Mouse (Mus musculus) neural tube, embryonic 11.5 days (tissue): ENCODE results near the gene Fastkd3. TPM values are rescaled to one million over a fixed set of nuclear protein-coding genes. Genes with fewer than 3 reads are reported as not detected.
A peak's percentile ranks its signal among the peaks of the same experiment; 100 is the strongest.

Source experiments
- ATAC-seq: fragments of 200-750 bp; cut with Nextera tagmentation; 2 replicates; pipeline ENCODE4 v1.8.0; 2017; ENCODE audit warnings: moderate number of reproducible peaks, mild to moderate bottlenecking, moderate TSS enrichment, moderate library complexity; ENCODE audit not compliant: insufficient read depth, low FRiP score, low TSS enrichment
- DNase-seq: peaks from one replicate; pipeline ENCODE4 v3.0.0-alpha.2; 2015; ENCODE audit warnings: low spot score
- H3K27ac ChIP-seq: fragments of 300-500 bp; sonication (generic); 2 replicates; pipeline ENCODE4 v1.5.1; 2014; ENCODE audit warnings: low read depth, mild to moderate bottlenecking, low read length
- H3K27me3 ChIP-seq: fragments of 300-500 bp; sonication (generic); 2 replicates; pipeline ENCODE4 v1.6.1; 2014; ENCODE audit warnings: mild to moderate bottlenecking, low read length, mixed read lengths; ENCODE audit not compliant: control insufficient read depth, insufficient read depth
- H3K36me3 ChIP-seq: fragments of 300-500 bp; sonication (generic); 2 replicates; pipeline ENCODE4 v1.6.1; 2014; ENCODE audit warnings: mild to moderate bottlenecking, low read length, moderate library complexity, mixed read lengths; ENCODE audit not compliant: control insufficient read depth, insufficient read depth
- H3K4me1 ChIP-seq: fragments of 300-500 bp; sonication (generic); 2 replicates; pipeline ENCODE4 v1.6.1; 2014; ENCODE audit warnings: low read length, mixed read lengths; ENCODE audit not compliant: control insufficient read depth, insufficient read depth
- H3K4me2 ChIP-seq: fragments of 300-500 bp; sonication (generic); 2 replicates; pipeline ENCODE4 v1.6.1; 2014; ENCODE audit warnings: low read depth, mild to moderate bottlenecking, moderate library complexity
- H3K4me3 ChIP-seq: fragments of 300-500 bp; sonication (generic); 2 replicates; pipeline ENCODE4 v1.5.1; 2014; ENCODE audit warnings: low read depth, low read length
- H3K9ac ChIP-seq: fragments of 300-500 bp; sonication (generic); 2 replicates; pipeline ENCODE4 v1.6.1; 2014; ENCODE audit warnings: mild to moderate bottlenecking, low read length
- H3K9me3 ChIP-seq: fragments of 300-500 bp; sonication (generic); 2 replicates; pipeline ENCODE4 v1.6.1; 2016; ENCODE audit warnings: low read length; ENCODE audit not compliant: control insufficient read depth
- WGBS: fragments of 180-500 bp; shearing (Covaris S2); extraction: QIAGEN DNeasy Blood & Tissue Kit; methylation state at CpG from one replicate; pipeline ENCODE4 v1.1.7; 2014; 5-methylcytosine and 5-hydroxymethylcytosine counted together
- polyA plus RNA-seq: library from polyadenylated mRNA; unstranded; fragments of >200 nt; fragmentation: Nextera tagmentation; extraction: Ambion mirVana; gene quantifications from 2 replicates; pipeline ENCODE4 v1.2.1, GENCODE M21; 2014

Fastkd3 gene
- polyA plus RNA-seq, 1 experiment from 2014 or later, result 37.3 TPM

DNA sequence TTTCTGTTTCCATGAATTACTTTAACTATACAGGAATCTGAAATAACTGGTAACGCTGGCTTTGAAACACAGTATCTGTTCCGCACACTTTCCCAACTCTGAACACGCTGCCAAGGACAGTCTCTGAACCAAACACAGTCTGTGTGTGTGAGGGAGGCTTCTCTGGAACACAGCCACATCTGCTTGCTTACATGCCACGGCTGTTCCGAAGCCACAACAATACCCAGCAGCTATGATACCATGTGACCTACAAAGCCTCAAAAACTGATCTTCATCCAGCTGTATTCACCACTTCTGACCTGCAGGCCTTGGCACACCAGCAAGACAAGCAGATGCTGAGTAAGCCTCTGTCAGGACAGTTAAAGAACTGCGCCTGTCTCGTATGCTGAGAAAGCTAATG lies 4.1 kb upstream of the Fastkd3 start:
- Histone ChIP-seq H3K36me3 (no peaks in the 10 kb centered on the region; the same call in 1 of the 2 replicates), H3K4me2 (no peak overlapping the region), H3K9ac (no peak overlapping the region), H3K27me3 (no peaks in the 10 kb centered on the region), H3K4me1 (0 out of 2 replicates have a peak, but pooled peaks cover 2% of the 10 kb centered on the region), H3K4me3 (no peak overlapping the region), H3K9me3 (no peaks in the 10 kb centered on the region), H3K27ac (no peak overlapping the region)
- DNase-seq (no peak), ATAC-seq (no peak)
- 93% methylated on average over 7 of the region's 7 CpGs for WGBS

DNA sequence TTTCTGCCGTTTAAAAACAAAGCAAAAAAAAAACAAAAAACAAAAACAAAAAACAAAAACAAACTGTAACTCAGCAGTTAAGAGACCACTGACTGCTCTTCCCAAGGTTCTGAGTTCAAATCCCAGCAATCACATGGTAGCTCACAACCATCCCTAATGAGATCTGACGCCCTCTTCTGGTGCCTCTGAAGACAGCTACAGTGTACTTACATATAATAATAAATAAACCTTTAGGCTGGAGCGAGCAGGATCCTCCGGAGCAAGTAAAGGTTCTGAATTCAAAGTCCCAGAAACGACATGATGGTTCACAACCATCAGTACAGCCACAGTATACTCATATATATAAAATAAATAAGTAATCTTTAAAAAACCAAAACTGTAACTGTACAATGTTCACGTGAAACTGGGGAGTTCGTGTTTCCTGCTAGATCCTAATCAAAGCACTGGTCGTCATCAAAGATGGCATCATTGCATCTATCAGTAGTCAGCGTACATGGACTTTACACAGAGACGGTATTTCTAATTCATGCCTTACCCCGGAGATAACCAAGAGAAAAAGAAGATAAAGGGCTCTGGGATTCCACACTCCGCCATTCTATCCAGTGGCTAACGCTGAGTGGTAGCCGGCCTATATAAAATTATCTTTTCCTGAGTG lies 821 bp upstream of the Fastkd3 start:
- H3K9me3 ChIP-seq, result no peaks in the 10 kb centered on the region
- peak overlapping the region; percentile 68 for H3K9ac ChIP-seq
- peak overlapping the region; percentile 72 for H3K4me3 ChIP-seq
- ATAC-seq (no peak; the same call in 1 of the 2 replicates), DNase-seq (no peak)
- H3K4me2 ChIP-seq, result peak overlapping the region; percentile 52
- 33% methylated on average over 14 of the region's 14 CpGs for WGBS
- H3K27me3 ChIP-seq, result no peaks in the 10 kb centered on the region
- peaks cover 8% of the 10 kb centered on the region; the same call in 1 of the 2 replicates for H3K36me3 ChIP-seq
- 0 out of 2 replicates have a peak, but pooled peaks cover 2% of the 10 kb centered on the region for H3K4me1 ChIP-seq
- no peak overlapping the region for H3K27ac ChIP-seq

DNA sequence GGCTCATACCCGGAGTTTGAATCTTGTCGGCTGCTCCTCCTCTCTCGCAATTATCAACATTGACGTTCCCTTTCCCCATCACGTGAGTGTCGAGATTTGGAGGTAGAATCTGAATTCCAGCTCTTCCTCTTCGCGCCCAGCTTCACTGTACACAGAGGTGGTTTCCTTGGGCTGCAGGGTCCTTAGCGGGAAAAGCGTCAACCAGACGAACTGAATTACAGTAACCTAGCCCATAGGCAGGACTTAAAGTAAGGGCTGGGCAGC lies 415 bp downstream of the Fastkd3 start:
- Histone ChIP-seq H3K27me3 (no peaks in the 10 kb centered on the region), H3K36me3 (peaks cover 8% of the 10 kb centered on the region; the same call in 1 of the 2 replicates), H3K4me2 (peak overlapping the region; percentile 52), H3K9ac (peak overlapping the region; percentile 68), H3K27ac (0 out of 2 replicates have a peak overlapping the region, but pooled peaks have one; percentile 21), H3K4me3 (peak overlapping the region; percentile 72), H3K4me1 (0 out of 2 replicates have a peak, but pooled peaks cover 2% of the 10 kb centered on the region), H3K9me3 (no peaks in the 10 kb centered on the region)
- DNase-seq, result peak; percentile 24
- peak; percentile 16 for ATAC-seq
- WGBS, result under 1% methylated on average over 11 of the region's 11 CpGs

DNA sequence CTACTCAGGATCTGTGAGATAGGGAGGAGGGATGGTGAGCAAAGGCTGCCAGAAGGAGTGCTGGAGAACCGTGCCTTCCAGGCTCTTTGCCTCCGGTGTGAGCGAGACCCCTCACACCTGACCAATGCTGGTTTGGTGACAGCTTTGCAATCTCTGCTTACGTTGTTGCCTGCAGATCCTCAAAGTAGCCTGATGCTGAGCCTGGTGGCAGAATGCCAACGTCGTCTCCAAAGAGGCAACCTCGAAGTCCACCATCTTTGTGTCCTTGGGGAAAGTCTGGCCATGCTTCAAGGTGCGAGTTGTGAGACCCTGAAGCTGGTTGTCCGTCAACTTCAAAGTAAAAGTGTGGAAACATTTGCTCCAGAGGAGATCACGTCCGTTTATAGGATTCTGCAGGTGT lies 1.9 kb downstream of the Fastkd3 start:
- H3K9me3 ChIP-seq, result no peaks in the 10 kb centered on the region
- H3K9ac ChIP-seq, result no peak overlapping the region
- no peak overlapping the region for H3K4me3 ChIP-seq
- no peak for DNase-seq
- ATAC-seq, result no peak
- no peak overlapping the region for H3K4me2 ChIP-seq
- H3K27ac ChIP-seq, result no peak overlapping the region
- peaks cover 16% of the 10 kb centered on the region; the same call in 1 of the 2 replicates for H3K36me3 ChIP-seq
- no peaks in the 10 kb centered on the region for H3K27me3 ChIP-seq
- 0 out of 2 replicates have a peak, but pooled peaks cover 2% of the 10 kb centered on the region for H3K4me1 ChIP-seq
- 92% methylated on average over 11 of the region's 11 CpGs for WGBS

DNA sequence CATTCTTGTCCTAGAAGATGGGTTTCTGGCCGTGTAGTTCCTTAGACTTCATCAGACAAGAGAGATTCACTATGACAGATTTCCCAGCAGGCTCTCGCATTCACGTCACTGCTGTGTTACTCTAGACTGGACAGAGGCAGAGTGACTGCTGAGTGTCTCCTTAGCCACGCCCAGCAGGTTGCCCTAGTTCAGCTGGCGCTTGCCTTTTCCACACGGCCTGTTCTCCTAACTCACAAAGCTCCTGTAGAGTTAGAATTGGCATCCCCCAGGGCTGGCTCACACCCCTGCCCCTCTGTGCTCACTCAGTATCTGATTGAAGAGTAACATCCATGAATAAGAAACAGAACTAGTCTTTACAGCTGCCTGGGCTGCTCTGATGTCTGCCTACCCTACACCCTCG lies 3.4 kb downstream of the Fastkd3 start:
- Histone ChIP-seq H3K4me3 (no peak overlapping the region), H3K36me3 (peaks cover 20% of the 10 kb centered on the region; the same call in 1 of the 2 replicates)
- no peak for ATAC-seq

DNA sequence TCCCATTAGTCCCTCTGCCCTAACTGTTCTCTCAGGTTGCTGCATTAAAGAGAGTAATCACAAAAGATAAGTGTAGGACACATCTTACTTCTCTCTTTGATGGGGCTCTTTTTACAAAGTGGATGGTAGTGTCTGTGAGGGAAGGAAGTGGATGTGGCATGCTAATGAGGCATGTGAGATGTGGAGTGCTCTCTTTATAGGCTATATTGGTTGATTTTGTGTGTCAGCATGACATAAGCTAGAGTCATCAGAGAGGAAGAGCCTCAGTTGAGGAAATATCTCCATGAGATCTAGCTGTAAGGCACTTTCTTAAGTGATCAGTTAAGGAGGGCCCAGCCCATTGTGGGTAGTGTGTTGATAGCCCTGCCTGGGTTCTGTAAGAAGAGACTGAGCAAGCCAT lies 6.3 kb downstream of the Fastkd3 start:
- H3K9ac ChIP-seq, result no peak overlapping the region
- H3K36me3 ChIP-seq, result peaks cover 32% of the 10 kb centered on the region
- ATAC-seq (no peak), DNase-seq (no peak)
- H3K4me1 ChIP-seq, result no peaks in the 10 kb centered on the region
- no peaks in the 10 kb centered on the region for H3K27me3 ChIP-seq
- no peak overlapping the region for H3K27ac ChIP-seq
- no peak overlapping the region for H3K4me3 ChIP-seq
- no peaks in the 10 kb centered on the region for H3K9me3 ChIP-seq
- no peak overlapping the region for H3K4me2 ChIP-seq

More for the DNA sequence above, 3.4 kb downstream of the Fastkd3 start:
- H3K4me2 ChIP-seq, result no peak overlapping the region
- H3K9me3 ChIP-seq, result no peaks in the 10 kb centered on the region
- 0 out of 2 replicates have a peak, but pooled peaks cover 2% of the 10 kb centered on the region for H3K4me1 ChIP-seq
- 89% methylated on average over 7 of the region's 7 CpGs for WGBS
- no peak overlapping the region for H3K9ac ChIP-seq
- no peak overlapping the region for H3K27ac ChIP-seq
- DNase-seq, result no peak
- no peaks in the 10 kb centered on the region for H3K27me3 ChIP-seq

DNA sequence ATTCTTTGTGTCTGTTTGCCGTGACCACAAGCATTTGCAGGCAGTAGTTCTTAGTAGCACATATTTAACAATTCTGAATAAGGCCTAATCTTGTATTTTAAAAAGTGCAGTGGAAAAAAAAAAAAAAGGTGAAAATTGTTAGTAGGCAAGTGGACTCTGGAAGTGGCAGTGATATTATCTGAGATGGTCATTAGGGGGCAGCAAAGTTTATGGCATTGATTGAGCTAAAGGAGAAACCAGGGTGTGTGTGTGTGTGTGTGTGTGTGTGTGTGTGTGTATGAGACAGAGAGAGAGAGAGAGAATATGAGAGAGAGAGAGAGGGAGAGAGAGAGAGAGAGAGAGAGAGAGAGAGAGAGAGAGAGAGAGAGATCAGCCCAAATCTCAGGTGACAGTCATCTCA lies 11.8 kb downstream of the Fastkd3 start:
- DNase-seq, result no peak
- ATAC-seq, result no peak
- H3K9ac ChIP-seq, result no peak overlapping the region
- H3K9me3 ChIP-seq, result no peaks in the 10 kb centered on the region
- H3K4me2 ChIP-seq, result no peak overlapping the region
- peaks cover 17% of the 10 kb centered on the region for H3K36me3 ChIP-seq
- H3K4me3 ChIP-seq, result no peak overlapping the region
- no peak overlapping the region for H3K27ac ChIP-seq
- WGBS, result 78% methylated on average over 1 of the region's 1 CpGs
- H3K27me3 ChIP-seq, result no peaks in the 10 kb centered on the region
- no peaks in the 10 kb centered on the region for H3K4me1 ChIP-seq

DNA sequence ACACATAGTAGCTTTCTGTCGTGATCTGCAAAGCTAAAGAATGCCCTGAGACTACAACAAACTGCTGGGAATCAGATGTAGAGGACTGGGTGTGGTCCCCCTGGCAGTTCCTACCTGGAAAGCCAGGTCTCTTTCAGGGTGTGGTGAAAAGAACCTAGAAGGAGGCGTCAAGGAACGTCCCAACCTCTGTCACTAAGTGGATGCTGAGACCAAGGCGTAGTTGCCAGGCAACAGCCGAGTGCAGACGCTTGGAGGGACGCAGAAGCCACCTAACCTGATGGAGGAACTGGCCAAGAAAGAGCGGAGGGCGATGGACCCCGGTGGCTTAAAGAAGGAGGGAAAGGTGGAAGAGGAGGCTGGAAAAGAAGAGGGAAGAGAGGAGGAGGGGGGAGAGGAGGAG lies 15.2 kb downstream of the Fastkd3 start, which contains the start of gene 1700001L19Rik:
1700001L19Rik (plus strand) TSS at position 223 of the 400 bp plus-strand sequence.
- Histone ChIP-seq H3K27ac (no peak within 1 kb of the TSS), H3K9me3 (no peaks in the 10 kb centered on the region), H3K4me1 (no peaks in the 10 kb centered on the region), H3K36me3 (peaks cover 4% of the 10 kb centered on the region), H3K4me2 (peak within 1 kb of the TSS; percentile 35; the same call in 1 of the 2 replicates), H3K27me3 (no peaks in the 10 kb centered on the region), H3K9ac (no peak within 1 kb of the TSS), H3K4me3 (no peak within 1 kb of the TSS; the same call in 1 of the 2 replicates)
- DNase-seq (no peak), ATAC-seq (no peak)
- WGBS, result 11% methylated on average over 10 of the region's 10 CpGs

DNA sequence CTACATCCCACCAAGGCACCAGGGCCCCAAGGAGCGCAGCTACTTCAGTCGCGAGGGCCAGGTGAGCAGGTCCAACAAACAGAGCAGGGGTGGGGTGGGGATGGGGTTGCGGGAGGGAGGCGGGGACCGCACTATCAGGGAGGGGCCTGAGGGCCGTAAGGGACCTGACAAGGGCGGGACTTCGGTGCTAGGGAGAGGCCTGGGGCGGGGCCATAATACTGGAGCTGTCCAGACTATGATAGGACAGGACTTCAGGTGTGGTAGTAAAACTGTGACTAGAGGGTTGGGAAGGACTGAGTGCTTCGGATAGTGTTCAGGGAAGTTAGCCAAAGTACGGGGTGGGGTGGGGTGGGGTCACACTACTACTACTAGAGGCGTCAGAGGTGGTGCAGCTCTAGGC lies 15.6 kb downstream of the Fastkd3 start:
- H3K9ac ChIP-seq, result no peak overlapping the region
- H3K9me3 ChIP-seq, result no peaks in the 10 kb centered on the region

More for the DNA sequence above, 15.6 kb downstream of the Fastkd3 start:
- Histone ChIP-seq H3K27me3 (no peaks in the 10 kb centered on the region), H3K27ac (no peak overlapping the region), H3K4me1 (no peaks in the 10 kb centered on the region), H3K4me3 (no peak overlapping the region), H3K4me2 (peak overlapping the region; percentile 35; the same call in 1 of the 2 replicates), H3K36me3 (peaks cover under 1% of the 10 kb centered on the region)
- no peak for DNase-seq
- no peak for ATAC-seq
- whole genome bisulfite sequencing, result 13% methylated on average over 13 of the region's 13 CpGs
